Mouse (Mus musculus): ENCODE measurements around the gene Lcor.

The Lcor gene

GRCm38 (mm10) chr19:41482190-41482908 is at the start of gene Lcor:
TSS of gene Lcor (plus strand) at chr19:41482637.
- peak; percentile 83 for ATAC-seq (ENCODE audit: low TSS enrichment)

DNA sequence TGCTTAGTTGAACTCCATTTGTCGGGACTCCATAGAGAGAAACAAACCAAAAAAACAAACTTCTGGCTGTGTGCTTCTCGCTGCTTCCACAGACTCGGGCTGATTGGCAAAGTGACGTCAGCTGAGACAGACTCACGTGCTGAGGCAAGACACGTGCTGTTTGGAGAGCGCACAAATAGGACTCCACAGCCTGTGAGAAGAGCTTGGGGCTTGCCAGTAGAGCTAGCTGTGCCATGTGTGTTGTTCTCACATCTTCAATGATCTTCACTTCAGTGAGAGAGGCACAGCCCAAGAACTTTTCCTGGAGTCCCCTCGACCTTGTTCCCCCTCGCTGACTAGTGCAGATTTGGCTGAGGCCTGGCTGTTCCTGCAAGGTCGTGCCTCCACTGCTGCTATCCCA is 47.1 kb upstream of the Lcor start:
- ATAC-seq (ENCODE audit: low TSS enrichment), result no peak

GRCm38 (mm10) chr19:41436461-41436860 is 46.0 kb upstream of the Lcor start:
- ATAC-seq (ENCODE audit: low TSS enrichment), result no peak

DNA sequence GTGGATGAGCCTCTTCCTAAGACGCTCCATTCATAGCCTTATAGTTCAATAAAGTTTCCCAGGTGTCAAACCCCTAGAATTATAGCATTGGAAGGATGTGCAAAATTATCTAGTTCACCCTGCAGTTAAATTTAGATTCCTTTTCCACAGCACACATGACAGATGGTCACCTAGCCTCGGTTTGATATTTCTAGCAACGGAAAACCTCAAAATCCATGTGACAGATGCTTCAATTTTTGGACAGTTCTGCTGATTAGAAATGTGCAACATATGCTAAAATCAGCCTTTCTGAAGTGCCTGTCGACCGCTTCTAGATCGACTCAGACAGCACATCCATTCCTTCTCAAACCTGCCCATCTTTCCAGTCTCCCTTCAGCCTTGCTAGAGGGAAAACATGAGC is 43.5 kb upstream of the Lcor start:
- no peak for ATAC-seq (ENCODE audit: low TSS enrichment)

- no peak for ATAC-seq (ENCODE audit: low TSS enrichment)
Measured at GRCm38 (mm10) chr19:41441446-41441845, 41.0 kb upstream of the Lcor start.

GRCm38 (mm10) chr19:41441911-41442607 is 40.4 kb upstream of the Lcor start:
- no peak for ATAC-seq (ENCODE audit: low TSS enrichment)

DNA sequence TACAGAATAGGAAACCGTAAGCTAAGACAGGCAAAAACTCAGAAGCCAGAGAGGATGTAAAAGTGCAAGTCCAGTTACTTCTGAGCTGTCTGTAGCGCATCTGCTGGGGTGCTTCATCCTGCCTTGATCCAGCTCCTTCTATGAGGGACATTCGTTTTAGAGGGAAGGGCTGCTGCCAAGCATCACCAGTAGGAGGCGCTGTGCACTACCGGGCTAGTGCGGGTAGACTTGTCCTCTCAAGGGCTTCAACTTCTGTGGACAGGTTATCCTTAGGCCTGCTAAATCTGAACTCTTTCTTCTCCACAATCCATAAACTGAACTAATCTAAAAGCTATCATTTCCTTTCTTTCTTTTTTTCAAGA is 39.8 kb upstream of the Lcor start:
- peak; percentile 57 for ATAC-seq (ENCODE audit: low TSS enrichment)

- ATAC-seq (ENCODE audit: low TSS enrichment), result no peak
Measured at GRCm38 (mm10) chr19:41444491-41444890, 37.9 kb upstream of the Lcor start.

GRCm38 (mm10) chr19:41445013-41445610 is 37.3 kb upstream of the Lcor start:
- no peak for ATAC-seq (ENCODE audit: low TSS enrichment)

DNA sequence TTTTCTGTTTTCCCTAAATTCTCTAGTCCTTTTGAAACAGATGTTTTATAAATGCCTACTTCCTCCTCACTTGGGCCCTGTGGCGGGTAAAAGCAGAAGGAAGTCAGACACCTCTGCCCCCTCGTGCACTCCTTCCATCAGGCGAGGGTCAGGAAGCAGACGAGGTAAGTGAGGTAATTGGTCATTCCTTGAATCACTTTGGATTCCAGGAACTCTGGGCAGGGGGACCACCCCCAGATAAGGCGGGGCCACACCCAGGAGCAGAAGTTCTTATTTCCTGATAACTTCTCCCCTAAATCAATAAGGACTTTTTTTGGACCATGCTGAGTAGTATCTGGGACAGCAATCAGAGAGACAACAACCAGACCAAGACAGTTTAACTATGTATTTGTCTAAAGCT is 36.7 kb upstream of the Lcor start:
- ATAC-seq (ENCODE audit: low TSS enrichment), result no peak

- no peak for ATAC-seq (ENCODE audit: low TSS enrichment)
Measured at GRCm38 (mm10) chr19:41447166-41447565, 35.3 kb upstream of the Lcor start.

GRCm38 (mm10) chr19:41447760-41448159 is 34.7 kb upstream of the Lcor start:
- no peak for ATAC-seq (ENCODE audit: low TSS enrichment)

GRCm38 (mm10) chr19:41449415-41450075 is 32.9 kb upstream of the Lcor start:
- no peak for ATAC-seq (ENCODE audit: low TSS enrichment)

DNA sequence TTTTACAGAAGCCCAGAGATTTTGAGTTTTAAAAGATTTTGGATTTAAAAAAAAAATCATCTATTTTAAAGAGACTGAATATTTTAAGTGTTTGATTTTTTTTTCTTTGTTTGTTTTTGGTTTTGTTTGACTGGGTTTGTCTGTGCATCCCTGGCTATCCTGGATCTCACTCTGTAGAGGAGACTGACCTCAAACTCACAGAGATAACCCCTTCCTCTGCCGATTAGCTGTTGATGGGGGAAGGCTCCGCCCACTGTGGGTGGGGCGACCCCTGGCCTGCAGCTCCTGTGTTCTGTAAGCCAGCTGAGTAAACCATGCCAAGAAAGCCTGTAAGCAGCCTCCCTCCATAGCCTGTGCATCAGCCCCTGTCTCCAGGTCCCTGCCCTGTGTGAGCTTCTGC is 30.3 kb upstream of the Lcor start:
- ATAC-seq (ENCODE audit: low TSS enrichment), result no peak

GRCm38 (mm10) chr19:41454601-41455000 is 27.8 kb upstream of the Lcor start:
- ATAC-seq (ENCODE audit: low TSS enrichment), result no peak

GRCm38 (mm10) chr19:41455091-41455626 is 27.3 kb upstream of the Lcor start:
- ATAC-seq (ENCODE audit: low TSS enrichment), result no peak

GRCm38 (mm10) chr19:41457181-41457580 is 25.3 kb upstream of the Lcor start:
- ATAC-seq (ENCODE audit: low TSS enrichment), result no peak

GRCm38 (mm10) chr19:41462166-41462735 is 20.2 kb upstream of the Lcor start:
- no peak for ATAC-seq (ENCODE audit: low TSS enrichment)

DNA sequence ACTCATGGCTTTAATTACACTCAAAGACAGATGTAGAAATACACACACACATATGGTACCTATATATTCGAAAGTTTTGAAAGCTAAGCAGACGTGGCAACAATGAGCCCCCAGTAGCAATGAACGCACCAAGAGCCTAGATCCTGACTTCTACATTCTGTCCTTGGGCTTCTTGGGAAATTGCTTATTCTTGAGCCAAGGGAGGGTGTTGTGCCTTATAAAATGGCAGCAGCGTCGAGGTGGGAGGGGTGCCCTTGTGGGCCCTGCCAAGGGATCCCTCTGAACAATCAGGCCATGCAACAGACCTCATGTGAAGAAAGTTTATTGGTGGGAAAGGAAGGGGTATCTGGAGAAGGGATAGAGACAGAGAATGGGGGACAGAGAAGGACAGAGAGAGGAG is 18.6 kb upstream of the Lcor start:
- no peak for ATAC-seq (ENCODE audit: low TSS enrichment)

DNA sequence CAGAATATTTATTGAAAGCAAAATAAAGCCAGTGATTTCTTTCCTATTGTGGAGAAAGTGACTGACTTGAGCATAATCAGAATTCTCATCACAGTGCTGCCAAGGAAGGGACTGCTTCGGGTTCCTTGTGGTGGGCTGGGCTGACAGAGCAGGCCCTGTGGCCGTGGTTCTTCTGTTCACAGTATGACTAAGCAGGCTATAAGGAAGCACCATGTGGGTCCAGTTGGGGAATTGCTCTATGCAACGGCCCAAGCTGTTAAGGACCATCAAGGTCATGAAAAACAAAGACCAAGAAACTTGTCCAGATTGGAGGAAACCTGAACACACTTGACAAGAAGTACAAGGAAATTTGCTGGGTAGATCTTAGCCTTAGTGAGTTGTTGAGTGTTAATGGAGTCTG is 16.0 kb upstream of the Lcor start:
- no peak for ATAC-seq (ENCODE audit: low TSS enrichment)

DNA sequence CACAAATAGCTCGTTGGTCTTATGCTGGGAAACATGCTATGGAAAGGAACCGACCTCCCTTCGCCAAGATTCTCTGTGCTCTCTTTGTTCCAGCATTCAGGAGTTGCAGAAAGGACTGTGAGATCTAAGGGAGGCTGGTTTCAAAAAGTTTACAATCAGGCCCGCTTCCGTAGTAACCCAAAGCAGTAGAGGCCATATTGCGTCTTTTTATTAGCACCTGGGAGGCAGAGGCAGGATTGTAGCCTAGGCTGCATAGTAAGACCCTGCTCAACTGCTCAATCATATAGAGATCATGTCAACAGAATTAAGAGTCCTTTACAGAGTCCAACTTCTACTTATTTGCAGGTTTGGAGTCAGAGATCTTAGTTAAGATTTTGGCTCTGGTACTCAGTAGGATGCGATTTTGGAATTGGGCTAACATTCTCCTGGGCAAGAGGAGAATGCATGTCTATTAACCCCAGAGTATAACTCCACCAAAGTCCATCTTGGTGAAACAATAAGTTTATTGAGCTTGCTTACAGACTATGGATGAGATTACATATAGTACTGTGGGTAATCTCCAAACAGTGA is 8.8 kb upstream of the Lcor start:
- ATAC-seq (ENCODE audit: low TSS enrichment), result no peak

- no peak for ATAC-seq (ENCODE audit: low TSS enrichment)
Measured at GRCm38 (mm10) chr19:41474943-41475342, 7.5 kb upstream of the Lcor start.

Data from frontal cortex, adult (tissue).